Mouse (Mus musculus) kidney, adult 9 months (tissue): ENCODE data around the gene Nhs.
A peak's percentile ranks its signal among the peaks of the same experiment; 100 is the strongest.

ENCODE experiments used
- DNase-seq: peaks from one replicate; pipeline ENCODE4 v3.0.0; 2022

Gene Nhs

DNA sequence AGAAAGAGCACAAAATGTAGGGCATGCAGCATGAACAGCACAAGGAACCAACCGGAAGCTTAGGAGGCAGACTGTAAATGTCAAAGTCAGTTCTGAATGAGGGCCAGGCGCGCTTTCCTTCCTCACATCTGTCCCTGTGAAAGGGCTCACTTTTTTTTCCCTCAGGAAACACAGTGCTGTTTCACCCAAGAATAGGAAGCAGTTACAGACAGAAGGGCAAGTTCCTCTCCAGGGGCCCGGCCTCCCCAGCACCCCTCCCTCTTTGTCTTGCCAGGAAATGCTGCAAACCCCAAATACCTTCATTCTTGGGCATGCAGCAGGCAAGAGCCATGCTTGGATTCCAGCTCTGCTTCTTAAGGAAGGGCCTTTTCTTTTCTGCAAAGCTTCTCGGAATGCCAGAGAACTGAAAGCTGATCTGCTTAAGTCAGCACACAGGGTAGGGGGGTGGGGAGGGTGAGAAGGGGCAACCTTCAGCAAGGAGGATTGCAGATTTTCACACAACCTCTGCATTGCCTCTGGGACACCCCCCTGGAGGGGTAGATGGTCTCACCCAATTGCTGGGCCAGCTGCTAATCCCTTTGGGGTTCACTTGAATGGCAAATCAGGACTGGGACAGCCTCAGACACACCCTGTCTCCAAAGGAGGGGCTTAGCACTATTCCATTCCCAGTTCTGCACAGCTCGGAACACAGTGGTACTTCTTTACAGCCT is 233.4 kb downstream of the Nhs start:
- no peak for DNase-seq

GRCm38 (mm10) chrX:161922655-161923054 is 236.9 kb downstream of the Nhs start:
- no peak for DNase-seq

DNA sequence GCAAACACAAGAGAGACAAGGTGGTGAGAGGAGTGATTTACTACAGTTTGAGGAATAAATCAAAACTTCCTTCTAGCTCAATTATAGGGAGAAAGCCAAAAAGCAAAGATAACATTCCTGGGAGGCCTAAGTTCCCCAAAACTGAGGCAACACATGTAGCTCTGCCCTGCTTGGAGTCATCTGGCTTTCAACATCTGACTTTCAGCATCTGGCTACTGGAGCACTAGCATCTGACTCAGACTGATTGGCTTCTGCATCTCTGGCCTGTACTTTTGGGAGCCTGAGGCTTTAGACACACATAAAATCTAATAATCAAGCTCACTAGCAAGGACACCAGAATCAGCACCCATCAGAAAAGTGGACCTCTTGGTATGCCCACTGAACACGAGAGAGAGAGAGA is 237.9 kb downstream of the Nhs start:
- DNase-seq, result no peak

- DNase-seq, result peak; percentile 29
Measured at GRCm38 (mm10) chrX:161909963-161910362, 249.6 kb downstream of the Nhs start.

DNA sequence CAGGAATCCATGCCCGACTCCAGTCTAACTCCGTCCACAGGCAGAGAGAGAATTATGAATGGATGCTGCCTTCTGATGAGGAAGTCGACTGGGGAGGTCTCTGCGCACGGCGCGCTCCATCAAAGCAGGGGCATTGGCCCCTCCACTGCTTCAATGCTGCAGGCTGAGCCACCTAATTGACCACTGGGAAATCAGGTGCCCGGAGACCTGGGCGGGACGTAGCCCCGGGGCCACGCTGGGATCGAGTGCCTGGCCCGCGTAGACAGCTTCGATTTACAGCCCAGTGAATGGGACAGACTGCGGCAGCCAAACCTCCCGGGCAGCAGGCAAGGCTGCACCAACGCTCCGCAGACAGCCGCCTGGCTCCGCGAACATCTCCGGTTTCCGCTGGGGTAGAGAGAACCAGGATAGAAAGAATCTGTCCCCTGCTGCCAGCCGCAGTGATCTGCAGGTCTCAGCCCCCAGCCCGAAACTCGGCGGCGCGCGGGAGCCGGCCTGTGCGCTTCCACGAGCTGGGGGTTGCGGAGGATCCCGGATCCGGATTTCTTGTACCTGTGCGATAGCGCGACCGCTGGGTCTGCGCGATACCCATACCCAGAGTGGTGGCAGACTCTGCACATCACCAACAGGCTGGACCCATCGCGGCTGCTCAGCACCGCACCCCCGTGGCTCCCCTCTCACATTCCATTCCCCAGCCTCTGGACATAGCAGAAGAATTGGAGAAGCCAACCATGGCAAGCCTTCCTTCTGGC is 250.7 kb downstream of the Nhs start:
- no peak for DNase-seq

DNA sequence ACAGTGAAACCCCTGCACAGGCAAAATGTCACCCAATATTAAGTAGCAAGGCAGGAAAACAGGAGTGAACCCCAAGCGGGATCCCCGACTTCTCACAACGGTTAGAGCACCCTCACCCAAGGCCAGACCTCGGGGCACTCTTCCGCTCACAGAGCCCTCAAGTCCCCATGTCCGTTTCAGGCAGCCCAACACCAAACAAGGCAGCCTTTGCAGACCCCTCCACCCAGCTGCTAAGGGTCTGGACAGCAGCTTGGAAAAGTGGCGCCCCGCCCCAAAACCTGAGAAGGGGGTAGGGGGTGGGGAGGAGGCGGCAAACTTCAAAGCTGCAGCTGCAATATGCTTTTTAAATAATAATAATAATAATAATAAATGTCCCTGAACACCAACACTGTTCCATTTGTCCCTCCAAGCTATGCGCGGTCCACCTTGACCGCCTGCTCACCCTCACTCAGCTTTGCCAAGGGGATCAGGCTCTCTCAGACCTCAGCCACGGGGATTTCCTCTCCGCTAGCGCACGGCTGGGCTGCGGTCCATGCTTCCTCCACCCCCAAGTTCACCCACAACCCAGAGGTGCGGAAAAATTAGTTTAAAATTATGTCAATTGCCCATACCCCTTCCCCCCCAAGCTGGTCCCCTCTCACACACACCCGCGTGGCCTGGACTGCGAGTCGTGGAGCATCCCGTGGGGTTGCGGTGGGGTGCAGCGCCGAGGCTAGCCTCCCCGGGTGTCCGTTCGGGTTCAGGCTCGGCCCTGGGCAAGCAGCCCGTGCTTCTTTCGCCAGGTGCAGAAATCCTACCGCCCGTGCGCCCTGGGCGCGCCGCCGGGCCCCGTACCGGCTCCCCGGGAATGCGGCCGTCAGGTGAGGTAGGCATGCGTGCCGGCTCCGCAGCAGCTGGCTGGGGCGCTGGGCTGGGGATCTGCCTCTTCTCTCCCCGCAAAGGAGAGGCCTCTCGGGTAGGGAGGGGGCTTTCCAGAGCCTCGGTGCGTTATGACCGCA is 251.6 kb downstream of the Nhs start:
- DNase-seq, result no peak

- DNase-seq, result no peak
Measured at GRCm38 (mm10) chrX:161894442-161894841, 265.1 kb downstream of the Nhs start.

- no peak for DNase-seq
Measured at GRCm38 (mm10) chrX:161883661-161884060, 275.9 kb downstream of the Nhs start.

GRCm38 (mm10) chrX:161877123-161877522 is 282.4 kb downstream of the Nhs start:
- no peak for DNase-seq

DNA sequence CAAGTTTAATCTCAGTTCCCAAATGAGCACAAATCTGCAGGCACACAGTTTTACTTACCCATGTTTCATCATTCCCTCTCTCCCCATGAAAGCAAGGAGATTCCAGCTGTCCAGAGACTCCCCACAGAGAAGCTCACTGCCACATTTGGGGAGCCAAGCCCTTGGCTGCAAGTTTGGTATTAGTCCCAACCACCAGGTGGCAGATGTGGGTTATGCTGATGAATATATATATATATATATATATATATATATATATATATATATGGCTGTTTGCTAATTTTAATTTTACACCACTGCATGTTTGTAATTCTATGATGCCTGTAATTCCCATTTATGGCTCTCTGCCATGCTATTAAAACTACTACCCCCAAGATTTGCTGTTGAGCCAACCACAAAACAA is 286.0 kb downstream of the Nhs start:
- peak; percentile 11 for DNase-seq

DNA sequence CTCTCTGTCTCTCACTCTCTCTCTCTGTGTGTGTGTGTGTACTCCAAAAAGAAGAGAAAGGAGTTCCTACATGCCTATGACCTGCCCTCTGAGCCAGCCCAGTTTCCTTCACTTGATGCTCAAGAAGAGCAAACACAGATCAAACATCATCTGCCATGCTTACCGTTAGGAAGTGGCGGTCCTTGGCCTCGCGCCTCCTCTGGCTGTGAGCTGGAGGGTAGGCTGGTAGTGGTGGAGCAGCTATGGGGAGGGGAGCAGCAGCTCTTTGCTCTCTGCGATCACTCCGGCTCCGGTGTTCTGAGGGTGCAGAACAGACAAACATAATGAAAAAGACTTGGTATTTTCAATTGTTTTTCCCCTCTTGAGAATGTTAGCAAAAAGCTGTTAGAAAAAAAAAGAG is 288.2 kb downstream of the Nhs start:
- no peak for DNase-seq

GRCm38 (mm10) chrX:161855630-161856029 is 303.9 kb downstream of the Nhs start:
- DNase-seq, result no peak

- DNase-seq, result no peak
Measured at GRCm38 (mm10) chrX:161853626-161854312, 305.8 kb downstream of the Nhs start.

- DNase-seq, result peak; percentile 34
Measured at GRCm38 (mm10) chrX:161826186-161826585, 333.3 kb downstream of the Nhs start.

DNA sequence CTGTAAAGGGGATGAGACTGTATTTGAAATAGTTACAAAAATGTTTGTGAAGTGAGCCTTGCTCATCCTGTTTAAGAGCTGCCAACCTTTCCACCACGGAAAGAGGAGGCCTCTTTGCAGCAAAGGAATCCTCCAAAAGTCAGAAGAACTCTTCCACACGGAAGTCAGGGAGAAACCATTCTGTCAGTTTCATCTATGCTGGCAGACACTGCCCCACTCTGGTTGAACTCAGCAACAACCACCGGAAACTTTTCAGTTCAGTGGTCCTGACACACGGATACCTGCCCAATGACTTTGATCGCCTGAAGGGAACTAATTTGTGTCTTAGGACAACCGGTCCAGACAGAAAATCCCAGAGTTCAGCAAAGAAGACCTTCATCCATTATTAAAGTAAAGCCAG is 369.3 kb downstream of the Nhs start:
- peak; percentile 18 for DNase-seq
